Mouse (Mus musculus): ENCODE results near the gene Nipsnap3a. TPM values are rescaled to one million over a fixed set of nuclear protein-coding genes. Genes with fewer than 3 reads are reported as not detected.
A peak's percentile ranks its signal among the peaks of the same experiment; 100 is the strongest.

The Nipsnap3a gene
- polyA plus RNA-seq, 1 experiment from 2014 or later: not detected

DNA sequence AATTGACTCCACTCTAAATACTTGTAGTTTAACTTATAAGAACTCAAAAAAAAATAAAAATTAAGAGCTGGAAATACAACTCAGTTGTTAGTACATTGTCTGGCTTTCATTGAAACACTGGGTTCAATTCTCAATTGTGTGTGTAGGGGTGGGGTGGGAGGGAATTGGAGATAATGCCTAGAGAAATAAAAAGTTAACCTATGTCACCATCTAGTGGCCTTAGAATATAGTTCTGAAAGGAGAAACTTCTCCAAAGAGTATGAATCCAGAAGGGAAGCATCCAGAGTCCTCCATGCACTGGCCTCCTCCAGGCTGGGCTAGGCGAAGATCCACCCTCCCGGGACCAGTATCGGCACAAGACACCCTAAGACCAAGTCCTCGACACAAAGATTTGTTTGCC lies 20.1 kb downstream of the Nipsnap3a start:
- Histone ChIP-seq H3K4me1 (ENCODE audit: control insufficient read depth, insufficient read depth, low read length) (no peaks in the 10 kb centered on the region), H3K9ac (replicated peaks; ENCODE audit: low read depth, low read length) (no peak overlapping the region), H3K4me2 (ENCODE audit: low read depth, low read length) (no peak overlapping the region), H3K4me3 (ENCODE audit: low read depth, low read length) (no peak overlapping the region), H3K9me3 (ENCODE audit: control insufficient read depth, low read length) (no peaks in the 10 kb centered on the region), H3K27me3 (ENCODE audit: control insufficient read depth, insufficient read depth, low read length) (no peaks in the 10 kb centered on the region), H3K36me3 (ENCODE audit: control insufficient read depth, insufficient read depth, low read length) (no peaks in the 10 kb centered on the region), H3K27ac (ENCODE audit: low read depth, low read length) (no peak overlapping the region)
- no peak for ATAC-seq (ENCODE audit: low read depth)
- WGBS: 75% methylated on average over 4 of the region's 4 CpGs

GRCm38 (mm10) chr4:53009871-53010270 lies 20.8 kb downstream of the Nipsnap3a start:
- WGBS: 94% methylated on average over 4 of the region's 4 CpGs

DNA sequence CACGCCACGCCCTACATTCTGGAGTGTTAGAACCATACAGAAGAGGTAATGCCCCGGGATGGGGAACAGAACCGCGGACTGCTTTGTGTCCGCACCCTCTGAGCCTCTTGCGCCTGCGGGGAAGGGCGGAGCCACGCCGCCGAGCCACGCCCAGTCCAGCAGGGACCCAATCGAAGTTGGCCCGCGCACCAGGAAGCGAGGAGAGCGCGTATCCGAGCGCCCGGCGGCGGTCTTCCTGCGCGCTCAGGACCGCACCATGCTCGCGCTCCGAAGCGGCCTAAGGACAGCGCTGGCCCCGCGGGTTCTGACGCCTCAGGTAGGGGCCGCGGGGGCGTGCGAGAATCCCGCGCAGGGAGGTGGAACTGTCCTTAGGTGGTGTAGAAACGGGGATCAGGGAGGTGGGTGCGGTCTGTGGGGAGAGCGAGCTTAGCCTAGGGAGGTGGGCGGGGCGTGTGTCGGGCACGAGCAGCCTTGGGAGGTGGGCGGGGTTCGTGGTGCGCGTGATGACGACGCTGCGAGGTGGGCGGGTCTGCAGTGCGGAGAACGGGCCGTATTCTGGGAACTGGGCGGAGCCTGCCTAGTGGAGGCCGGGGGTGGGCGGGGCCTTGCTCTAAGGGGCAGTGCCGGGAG lies 22.8 kb downstream of the Nipsnap3a start, which contains the start of gene Nipsnap3b:
Gene Nipsnap3b (plus strand): TSS at position 149 of the 630 bp plus-strand sequence.
- under 1% methylated on average over 63 of the region's 63 CpGs for WGBS

More at GRCm38 (mm10) chr4:53009871-53010270, 20.8 kb downstream of the Nipsnap3a start:
- ATAC-seq (ENCODE audit: low read depth): no peak
- Histone ChIP-seq H3K9me3 (ENCODE audit: control insufficient read depth, low read length) (no peaks in the 10 kb centered on the region), H3K9ac (replicated peaks; ENCODE audit: low read depth, low read length) (no peak overlapping the region), H3K4me2 (ENCODE audit: low read depth, low read length) (no peak overlapping the region), H3K27me3 (ENCODE audit: control insufficient read depth, insufficient read depth, low read length) (no peaks in the 10 kb centered on the region), H3K4me1 (ENCODE audit: control insufficient read depth, insufficient read depth, low read length) (no peaks in the 10 kb centered on the region), H3K4me3 (ENCODE audit: low read depth, low read length) (no peak overlapping the region), H3K27ac (ENCODE audit: low read depth, low read length) (no peak overlapping the region), H3K36me3 (ENCODE audit: control insufficient read depth, insufficient read depth, low read length) (no peaks in the 10 kb centered on the region)

DNA sequence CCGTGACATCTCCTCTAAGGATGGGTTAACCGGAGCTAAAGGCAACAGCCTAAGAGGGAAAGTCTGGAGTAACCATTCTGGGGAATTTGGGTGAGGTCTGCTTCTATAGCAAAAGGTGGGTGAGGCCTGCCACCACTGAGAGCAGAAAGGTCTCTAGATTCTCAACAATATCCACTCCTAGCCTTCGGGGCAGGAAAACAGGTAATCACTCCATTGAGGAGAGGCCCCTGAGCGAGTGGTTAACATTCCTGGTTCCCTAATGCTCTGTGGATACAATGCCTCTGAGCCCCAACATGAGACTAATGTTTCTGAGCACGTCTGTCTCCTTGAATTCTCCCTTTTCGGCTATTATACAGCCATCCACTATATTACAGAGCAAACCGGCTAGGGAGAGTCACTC lies 25.3 kb downstream of the Nipsnap3a start:
- H3K27me3 ChIP-seq (ENCODE audit: control insufficient read depth, insufficient read depth, low read length): no peaks in the 10 kb centered on the region
- WGBS: 92% methylated on average over 7 of the region's 7 CpGs
- no peaks in the 10 kb centered on the region for H3K4me1 ChIP-seq (ENCODE audit: control insufficient read depth, insufficient read depth, low read length)

More for the DNA sequence above, 22.8 kb downstream of the Nipsnap3a start, which contains the start of gene Nipsnap3b:
- Histone ChIP-seq H3K4me1 (ENCODE audit: control insufficient read depth, insufficient read depth, low read length) (no peaks in the 10 kb centered on the region), H3K4me3 (ENCODE audit: low read depth, low read length) (peak within 1 kb of the TSS; percentile 75), H3K9me3 (ENCODE audit: control insufficient read depth, low read length) (no peaks in the 10 kb centered on the region), H3K9ac (replicated peaks; ENCODE audit: low read depth, low read length) (peak within 1 kb of the TSS; percentile 65), H3K27me3 (ENCODE audit: control insufficient read depth, insufficient read depth, low read length) (no peaks in the 10 kb centered on the region), H3K36me3 (ENCODE audit: control insufficient read depth, insufficient read depth, low read length) (0 out of 2 replicates have a peak, but pooled peaks cover 7% of the 10 kb centered on the region), H3K27ac (ENCODE audit: low read depth, low read length) (peak within 1 kb of the TSS; percentile 81), H3K4me2 (ENCODE audit: low read depth, low read length) (peak within 1 kb of the TSS; percentile 56)
- ATAC-seq (ENCODE audit: low read depth): peak; percentile 95

DNA sequence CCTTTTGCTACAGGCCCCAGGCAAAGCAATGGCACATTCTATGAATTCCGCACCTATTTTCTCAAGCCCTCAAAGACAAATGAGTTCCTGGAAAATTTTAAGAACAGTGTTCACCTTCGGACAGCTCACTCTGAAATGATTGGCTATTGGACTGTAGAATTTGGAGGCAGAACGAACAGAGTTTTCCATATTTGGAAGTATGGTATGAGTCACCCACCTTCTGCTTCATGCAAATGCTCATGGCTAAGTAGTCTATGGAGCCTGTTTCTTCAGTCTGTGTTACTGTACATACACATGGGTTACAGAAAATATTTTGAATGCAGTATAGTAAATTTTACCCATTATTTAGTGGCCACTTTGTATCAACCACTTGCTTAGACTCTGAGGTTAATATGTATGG lies 26.0 kb downstream of the Nipsnap3a start:
- no peaks in the 10 kb centered on the region for H3K4me1 ChIP-seq (ENCODE audit: control insufficient read depth, insufficient read depth, low read length)
- no peak for ATAC-seq (ENCODE audit: low read depth)
- no peak overlapping the region for H3K27ac ChIP-seq (ENCODE audit: low read depth, low read length)
- 96% methylated on average over 3 of the region's 3 CpGs for WGBS
- H3K4me2 ChIP-seq (ENCODE audit: low read depth, low read length): no peak overlapping the region
- no peak overlapping the region for H3K9ac ChIP-seq (replicated peaks; ENCODE audit: low read depth, low read length)
- peaks cover 15% of the 10 kb centered on the region; the same call in 1 of the 2 replicates for H3K36me3 ChIP-seq (ENCODE audit: control insufficient read depth, insufficient read depth, low read length)
- no peak overlapping the region for H3K4me3 ChIP-seq (ENCODE audit: low read depth, low read length)
- H3K27me3 ChIP-seq (ENCODE audit: control insufficient read depth, insufficient read depth, low read length): no peaks in the 10 kb centered on the region
- no peaks in the 10 kb centered on the region for H3K9me3 ChIP-seq (ENCODE audit: control insufficient read depth, low read length)

More for the DNA sequence above, 25.3 kb downstream of the Nipsnap3a start:
- H3K4me3 ChIP-seq (ENCODE audit: low read depth, low read length): no peak overlapping the region
- no peaks in the 10 kb centered on the region for H3K9me3 ChIP-seq (ENCODE audit: control insufficient read depth, low read length)
- no peak overlapping the region for H3K4me2 ChIP-seq (ENCODE audit: low read depth, low read length)
- H3K36me3 ChIP-seq (ENCODE audit: control insufficient read depth, insufficient read depth, low read length): peaks cover 15% of the 10 kb centered on the region; the same call in 1 of the 2 replicates
- no peak for ATAC-seq (ENCODE audit: low read depth)
- H3K9ac ChIP-seq (replicated peaks; ENCODE audit: low read depth, low read length): no peak overlapping the region
- H3K27ac ChIP-seq (ENCODE audit: low read depth, low read length): no peak overlapping the region

GRCm38 (mm10) chr4:53018392-53018791 lies 29.3 kb downstream of the Nipsnap3a start:
- H3K27me3 ChIP-seq (ENCODE audit: control insufficient read depth, insufficient read depth, low read length): no peaks in the 10 kb centered on the region
- no peak overlapping the region for H3K4me3 ChIP-seq (ENCODE audit: low read depth, low read length)
- no peak overlapping the region for H3K27ac ChIP-seq (ENCODE audit: low read depth, low read length)
- H3K36me3 ChIP-seq (ENCODE audit: control insufficient read depth, insufficient read depth, low read length): peaks cover 32% of the 10 kb centered on the region
- no peak overlapping the region for H3K4me2 ChIP-seq (ENCODE audit: low read depth, low read length)
- H3K9ac ChIP-seq (replicated peaks; ENCODE audit: low read depth, low read length): no peak overlapping the region
- no peaks in the 10 kb centered on the region for H3K4me1 ChIP-seq (ENCODE audit: control insufficient read depth, insufficient read depth, low read length)
- WGBS: 95% methylated on average over 1 of the region's 1 CpGs
- ATAC-seq (ENCODE audit: low read depth): no peak
- no peaks in the 10 kb centered on the region for H3K9me3 ChIP-seq (ENCODE audit: control insufficient read depth, low read length)

DNA sequence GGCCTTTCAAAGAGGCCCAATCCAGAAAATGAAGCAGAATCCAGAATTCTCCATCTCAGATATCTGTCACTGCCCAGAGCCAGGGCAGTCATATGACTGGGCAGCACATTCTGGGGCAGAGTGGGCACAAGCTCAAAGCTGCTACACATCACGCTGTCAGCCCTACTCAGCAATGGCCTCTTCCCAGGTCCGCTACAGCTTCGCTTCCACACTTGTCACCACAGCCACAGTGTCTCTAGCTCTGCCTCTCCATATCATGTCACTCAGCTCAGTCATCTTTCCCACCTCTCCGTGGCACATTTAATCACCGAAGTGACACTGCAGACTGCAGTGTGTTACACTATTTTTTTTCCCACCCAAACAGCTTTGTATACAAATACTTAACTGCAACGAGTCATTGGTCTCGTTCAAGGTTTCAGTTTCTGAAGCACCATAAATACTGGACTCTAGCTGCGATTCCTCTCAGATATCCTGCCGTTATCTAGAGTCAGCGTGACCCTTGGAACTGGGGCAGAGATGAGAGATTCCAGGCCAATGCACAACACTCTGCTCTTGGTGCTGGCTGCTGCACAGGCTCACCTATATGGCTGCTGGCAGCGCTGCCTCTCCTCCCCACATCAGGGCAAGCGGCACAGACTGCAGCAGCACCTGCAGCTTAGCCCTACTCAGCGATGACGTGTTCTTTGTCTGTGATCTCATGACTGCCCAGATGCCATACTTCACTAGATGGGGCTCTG lies 34.3 kb downstream of the Nipsnap3a start:
- H3K4me3 ChIP-seq (ENCODE audit: low read depth, low read length): no peak overlapping the region
- no peaks in the 10 kb centered on the region for H3K9me3 ChIP-seq (ENCODE audit: control insufficient read depth, low read length)
- WGBS: 95% methylated on average over 14 of the region's 14 CpGs
- H3K36me3 ChIP-seq (ENCODE audit: control insufficient read depth, insufficient read depth, low read length): peaks cover 26% of the 10 kb centered on the region
- no peak overlapping the region for H3K9ac ChIP-seq (replicated peaks; ENCODE audit: low read depth, low read length)
- no peak overlapping the region for H3K27ac ChIP-seq (ENCODE audit: low read depth, low read length)
- no peaks in the 10 kb centered on the region for H3K27me3 ChIP-seq (ENCODE audit: control insufficient read depth, insufficient read depth, low read length)
- no peaks in the 10 kb centered on the region for H3K4me1 ChIP-seq (ENCODE audit: control insufficient read depth, insufficient read depth, low read length)
- no peak overlapping the region for H3K4me2 ChIP-seq (ENCODE audit: low read depth, low read length)
- no peak for ATAC-seq (ENCODE audit: low read depth)

- peaks cover 21% of the 10 kb centered on the region for H3K36me3 ChIP-seq (ENCODE audit: control insufficient read depth, insufficient read depth, low read length)
- WGBS: 88% methylated on average over 4 of the region's 4 CpGs
- no peaks in the 10 kb centered on the region for H3K9me3 ChIP-seq (ENCODE audit: control insufficient read depth, low read length)
- ATAC-seq (ENCODE audit: low read depth): no peak
- H3K27ac ChIP-seq (ENCODE audit: low read depth, low read length): no peak overlapping the region
- H3K4me2 ChIP-seq (ENCODE audit: low read depth, low read length): no peak overlapping the region
- H3K4me3 ChIP-seq (ENCODE audit: low read depth, low read length): no peak overlapping the region
- H3K4me1 ChIP-seq (ENCODE audit: control insufficient read depth, insufficient read depth, low read length): no peaks in the 10 kb centered on the region
- no peaks in the 10 kb centered on the region for H3K27me3 ChIP-seq (ENCODE audit: control insufficient read depth, insufficient read depth, low read length)
- H3K9ac ChIP-seq (replicated peaks; ENCODE audit: low read depth, low read length): no peak overlapping the region
Observed at GRCm38 (mm10) chr4:53024397-53024796, 35.3 kb downstream of the Nipsnap3a start.

DNA sequence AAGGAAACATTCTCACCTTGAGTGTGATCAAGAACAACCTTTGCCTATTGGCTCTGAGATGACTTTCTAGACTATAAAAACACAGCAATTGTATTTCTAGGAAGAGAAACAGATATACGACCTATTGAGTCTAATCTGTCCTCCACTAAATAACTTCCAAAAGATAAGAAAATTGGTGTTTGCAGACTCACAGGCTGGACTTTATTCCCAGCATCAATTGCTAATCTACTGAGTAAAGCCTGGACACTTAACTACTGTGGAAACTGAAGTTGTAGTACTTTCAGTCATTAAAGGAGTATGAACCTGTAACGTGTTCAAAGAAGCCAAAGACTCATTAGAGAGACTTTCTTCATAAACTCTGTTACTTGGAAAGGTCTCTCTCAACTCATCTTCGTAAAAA lies 38.7 kb downstream of the Nipsnap3a start:
- Histone ChIP-seq H3K27me3 (ENCODE audit: control insufficient read depth, insufficient read depth, low read length) (no peaks in the 10 kb centered on the region), H3K4me2 (ENCODE audit: low read depth, low read length) (no peak overlapping the region), H3K4me3 (ENCODE audit: low read depth, low read length) (no peak overlapping the region), H3K4me1 (ENCODE audit: control insufficient read depth, insufficient read depth, low read length) (no peaks in the 10 kb centered on the region), H3K9ac (replicated peaks; ENCODE audit: low read depth, low read length) (no peak overlapping the region), H3K27ac (ENCODE audit: low read depth, low read length) (no peak overlapping the region), H3K36me3 (ENCODE audit: control insufficient read depth, insufficient read depth, low read length) (peaks cover 10% of the 10 kb centered on the region), H3K9me3 (ENCODE audit: control insufficient read depth, low read length) (no peaks in the 10 kb centered on the region)
- ATAC-seq (ENCODE audit: low read depth): no peak
- 92% methylated on average over 3 of the region's 3 CpGs for WGBS
